Mouse (Mus musculus) neural tube, embryonic 14.5 days (tissue): ENCODE measurements around the gene 1110002E22Rik. TPM values are rescaled to one million over a fixed set of nuclear protein-coding genes. Genes with fewer than 3 reads are reported as not detected.
A peak's percentile ranks its signal among the peaks of the same experiment; 100 is the strongest.

ENCODE experiments used
- ATAC-seq: fragments of 200-750 bp; cut with Nextera tagmentation; 2 replicates; pipeline ENCODE4 v1.8.0; 2017; ENCODE audit warnings: low read depth, mild to moderate bottlenecking, moderate TSS enrichment, moderate library complexity
- H3K27ac ChIP-seq: fragments of 300-500 bp; sonication (generic); 2 replicates; pipeline ENCODE4 v1.5.1; 2014; ENCODE audit warnings: low read depth, mild to moderate bottlenecking, control low read depth, low read length, moderate library complexity, mixed read lengths
- H3K27me3 ChIP-seq: fragments of 300-500 bp; sonication (generic); 2 replicates; pipeline ENCODE4 v1.6.1; 2014; ENCODE audit warnings: low read length; ENCODE audit not compliant: control insufficient read depth, insufficient read depth
- H3K36me3 ChIP-seq: fragments of 300-500 bp; sonication (generic); 2 replicates; pipeline ENCODE4 v1.6.1; 2014; ENCODE audit warnings: low read length, mixed read lengths; ENCODE audit not compliant: control insufficient read depth, insufficient read depth
- H3K4me1 ChIP-seq: fragments of 300-500 bp; sonication (generic); 2 replicates; pipeline ENCODE4 v1.6.1; 2014; ENCODE audit warnings: low read length; ENCODE audit not compliant: control insufficient read depth, insufficient read depth
- H3K4me2 ChIP-seq: fragments of 300-500 bp; sonication (generic); 2 replicates; pipeline ENCODE4 v1.6.1; 2014; ENCODE audit warnings: mild to moderate bottlenecking, low read depth, low read length, control low read depth
- H3K4me3 ChIP-seq: fragments of 300-500 bp; sonication (generic); 2 replicates; pipeline ENCODE4 v1.5.1; 2014; ENCODE audit warnings: low read depth, low read length, control low read depth, mixed read lengths
- H3K9ac ChIP-seq: fragments of 300-500 bp; sonication (generic); replicated peaks from 2 replicates; pipeline ENCODE4 v1.6.1; 2014; ENCODE audit warnings: low read depth, mild to moderate bottlenecking, control low read depth, low read length, mixed read lengths
- H3K9me3 ChIP-seq: fragments of 300-500 bp; sonication (generic); 2 replicates; pipeline ENCODE4 v1.6.1; 2016; ENCODE audit warnings: low read length; ENCODE audit not compliant: control insufficient read depth
- WGBS: fragments of 180-500 bp; shearing (Covaris S2); extraction: QIAGEN DNeasy Blood & Tissue Kit; methylation state at CpG from one replicate; pipeline ENCODE4 v1.1.7; 2014; 5-methylcytosine and 5-hydroxymethylcytosine counted together
- polyA plus RNA-seq: library from polyadenylated mRNA; unstranded; fragments of >200 nt; fragmentation: Nextera tagmentation; extraction: Ambion mirVana; gene quantifications from 2 replicates; pipeline ENCODE4 v1.2.1, GENCODE M21; 2014

1110002E22Rik gene
- polyA plus RNA-seq, 1 experiment from 2014 or later = 0.01 TPM

DNA sequence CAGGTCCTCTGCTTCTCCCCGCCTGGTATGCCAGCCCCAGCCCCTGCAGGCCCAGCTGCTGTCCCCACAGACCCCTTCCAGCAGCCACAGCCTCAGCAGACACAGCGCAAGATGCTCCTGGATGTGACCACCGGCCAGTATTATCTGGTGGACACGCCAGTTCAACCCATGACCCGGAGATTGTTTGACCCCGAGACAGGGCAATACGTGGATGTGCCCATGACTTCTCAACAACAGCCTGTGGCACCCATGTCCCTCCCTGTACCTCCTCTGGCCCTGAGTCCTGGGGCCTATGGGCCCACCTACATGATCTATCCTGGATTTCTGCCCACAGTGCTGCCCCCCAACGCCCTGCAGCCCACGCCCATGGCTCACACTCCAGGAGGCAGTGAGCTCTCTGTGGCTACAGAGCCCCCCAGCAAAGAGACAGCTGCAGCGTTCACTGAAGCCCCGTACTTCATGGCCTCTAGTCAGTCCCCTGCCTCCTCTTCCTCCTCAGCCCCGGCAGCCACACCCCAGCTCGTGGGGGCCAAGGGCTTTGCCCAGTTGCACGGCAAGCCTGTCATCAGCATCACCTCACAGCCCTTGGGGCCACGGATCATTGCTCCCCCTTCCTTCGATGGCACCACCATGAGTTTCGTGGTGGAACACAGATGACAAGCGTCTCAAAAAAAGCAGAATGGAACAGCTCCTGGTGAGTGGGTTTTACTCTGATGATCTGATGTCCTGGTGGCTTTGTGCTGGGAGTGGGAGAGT, 5.1 kb downstream of the 1110002E22Rik start:
- Histone ChIP-seq H3K4me1 (no peaks in the 10 kb centered on the region), H3K27me3 (no peaks in the 10 kb centered on the region), H3K9me3 (no peaks in the 10 kb centered on the region), H3K4me2 (no peak overlapping the region), H3K4me3 (no peak overlapping the region), H3K9ac (no peak overlapping the region), H3K36me3 (no peaks in the 10 kb centered on the region), H3K27ac (no peak overlapping the region)
- WGBS = 79% methylated on average over 18 of the region's 18 CpGs
- no peak for ATAC-seq

DNA sequence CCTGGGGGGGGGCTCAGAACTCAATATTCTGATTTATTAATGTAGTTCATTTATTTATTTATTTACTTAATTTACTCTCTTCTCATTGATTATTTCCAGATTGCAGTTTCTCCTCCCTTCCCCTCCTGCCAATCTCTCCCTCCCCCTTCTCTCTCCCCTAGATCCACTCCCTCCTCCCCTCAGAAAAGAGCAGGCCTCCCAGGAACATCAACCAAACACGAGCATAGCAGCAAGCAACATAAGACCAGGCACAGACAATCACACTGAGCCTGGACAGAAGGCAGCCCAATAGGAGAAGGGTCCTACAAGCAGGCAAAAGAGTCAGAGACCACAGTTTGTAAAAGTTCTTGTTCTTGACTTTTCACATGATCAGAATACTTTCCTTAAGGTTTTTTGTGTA, 6.2 kb downstream of the 1110002E22Rik start:
- H3K27me3 ChIP-seq = no peaks in the 10 kb centered on the region
- H3K4me1 ChIP-seq = no peaks in the 10 kb centered on the region
- H3K27ac ChIP-seq = no peak overlapping the region
- no peaks in the 10 kb centered on the region for H3K36me3 ChIP-seq
- H3K9me3 ChIP-seq = no peaks in the 10 kb centered on the region
- WGBS = 4% methylated on average over 1 of the region's 1 CpGs
- no peak overlapping the region for H3K9ac ChIP-seq
- ATAC-seq = no peak
- H3K4me2 ChIP-seq = no peak overlapping the region
- no peak overlapping the region for H3K4me3 ChIP-seq

DNA sequence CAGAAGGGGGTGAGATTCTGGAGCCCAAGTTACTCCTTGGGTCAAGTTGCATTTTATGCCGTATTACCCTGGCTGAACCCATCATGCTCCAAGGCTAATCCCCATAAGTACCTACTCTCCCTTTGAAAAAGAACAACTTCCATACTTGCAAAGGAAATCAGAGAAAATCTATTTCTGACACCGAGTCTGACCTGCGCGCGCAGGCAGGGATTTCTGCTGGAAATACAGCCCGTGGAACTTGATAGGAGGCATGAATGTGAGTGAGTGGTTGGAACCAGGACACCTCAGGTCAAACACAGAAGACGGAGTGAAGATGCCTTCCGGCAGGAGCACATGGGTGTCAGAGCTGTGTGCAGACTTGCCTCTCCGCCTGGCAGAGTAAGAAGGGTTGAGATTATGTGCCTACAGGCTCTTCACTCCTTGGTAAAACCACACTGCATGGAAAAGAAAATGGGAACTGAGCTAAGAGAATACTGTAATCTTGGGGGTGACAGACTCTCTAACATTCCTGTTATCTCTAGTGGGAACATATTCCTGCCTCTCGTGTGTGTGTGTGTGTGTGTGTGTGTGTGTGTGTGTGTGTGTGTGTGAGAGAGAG, 6.7 kb downstream of the 1110002E22Rik start:
- ATAC-seq = no peak
- Histone ChIP-seq H3K9me3 (no peaks in the 10 kb centered on the region), H3K9ac (no peak overlapping the region), H3K4me3 (no peak overlapping the region), H3K36me3 (no peaks in the 10 kb centered on the region), H3K4me1 (no peaks in the 10 kb centered on the region), H3K4me2 (no peak overlapping the region), H3K27me3 (no peaks in the 10 kb centered on the region), H3K27ac (no peak overlapping the region)
- WGBS = 93% methylated on average over 10 of the region's 10 CpGs

DNA sequence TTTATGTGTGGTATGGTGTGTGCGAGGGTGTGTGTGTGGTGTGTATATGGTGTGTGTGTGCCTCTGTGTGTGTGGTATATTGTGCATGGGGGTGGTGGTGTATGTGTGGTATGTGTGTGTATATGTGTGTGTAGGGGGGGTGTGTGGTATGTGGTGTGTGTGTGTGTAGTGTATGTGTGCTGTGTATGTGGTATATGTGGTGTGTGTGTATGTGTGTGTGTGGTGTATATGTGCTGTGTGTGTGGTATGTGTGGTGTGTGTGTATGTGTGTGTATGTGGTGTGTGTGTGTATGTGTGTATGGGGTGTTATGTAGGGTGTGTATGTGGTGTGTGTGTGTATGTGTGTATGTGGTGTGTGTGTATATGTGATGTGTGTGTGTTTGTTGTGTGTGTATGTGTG, 9.4 kb downstream of the 1110002E22Rik start:
- Histone ChIP-seq H3K36me3 (no peaks in the 10 kb centered on the region), H3K9me3 (no peaks in the 10 kb centered on the region), H3K4me3 (no peak overlapping the region), H3K4me2 (no peak overlapping the region), H3K4me1 (no peaks in the 10 kb centered on the region), H3K9ac (no peak overlapping the region), H3K27ac (no peak overlapping the region), H3K27me3 (no peaks in the 10 kb centered on the region)
- WGBS = 100% methylated on average over 1 of the region's 1 CpGs
- no peak for ATAC-seq

DNA sequence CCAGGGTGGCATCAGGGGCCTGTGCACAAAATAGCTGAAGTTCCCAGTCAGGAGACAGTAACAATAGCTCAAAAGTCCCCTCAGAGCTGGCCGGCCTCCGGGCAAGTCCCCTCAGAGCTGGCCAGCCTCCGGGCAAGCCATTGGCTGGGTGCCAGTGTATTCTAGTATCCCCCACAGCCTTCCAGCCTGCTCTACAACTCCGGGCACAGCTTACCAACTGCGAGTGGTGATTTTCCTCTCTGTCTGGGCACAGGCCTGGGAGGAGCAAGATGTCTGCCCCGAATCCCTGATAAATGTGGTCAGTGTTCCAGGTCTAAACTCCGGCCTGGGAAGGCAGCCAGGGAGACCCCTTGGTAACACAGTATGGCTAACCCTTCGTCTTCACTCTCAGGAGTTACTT, 10.4 kb downstream of the 1110002E22Rik start:
- Histone ChIP-seq H3K9ac (no peak overlapping the region), H3K27ac (no peak overlapping the region), H3K36me3 (no peaks in the 10 kb centered on the region), H3K4me3 (no peak overlapping the region), H3K4me2 (no peak overlapping the region), H3K9me3 (no peaks in the 10 kb centered on the region), H3K27me3 (no peaks in the 10 kb centered on the region), H3K4me1 (no peaks in the 10 kb centered on the region)
- 54% methylated on average over 8 of the region's 8 CpGs for WGBS
- ATAC-seq = peak; percentile 82; the same call in 1 of the 2 replicates

DNA sequence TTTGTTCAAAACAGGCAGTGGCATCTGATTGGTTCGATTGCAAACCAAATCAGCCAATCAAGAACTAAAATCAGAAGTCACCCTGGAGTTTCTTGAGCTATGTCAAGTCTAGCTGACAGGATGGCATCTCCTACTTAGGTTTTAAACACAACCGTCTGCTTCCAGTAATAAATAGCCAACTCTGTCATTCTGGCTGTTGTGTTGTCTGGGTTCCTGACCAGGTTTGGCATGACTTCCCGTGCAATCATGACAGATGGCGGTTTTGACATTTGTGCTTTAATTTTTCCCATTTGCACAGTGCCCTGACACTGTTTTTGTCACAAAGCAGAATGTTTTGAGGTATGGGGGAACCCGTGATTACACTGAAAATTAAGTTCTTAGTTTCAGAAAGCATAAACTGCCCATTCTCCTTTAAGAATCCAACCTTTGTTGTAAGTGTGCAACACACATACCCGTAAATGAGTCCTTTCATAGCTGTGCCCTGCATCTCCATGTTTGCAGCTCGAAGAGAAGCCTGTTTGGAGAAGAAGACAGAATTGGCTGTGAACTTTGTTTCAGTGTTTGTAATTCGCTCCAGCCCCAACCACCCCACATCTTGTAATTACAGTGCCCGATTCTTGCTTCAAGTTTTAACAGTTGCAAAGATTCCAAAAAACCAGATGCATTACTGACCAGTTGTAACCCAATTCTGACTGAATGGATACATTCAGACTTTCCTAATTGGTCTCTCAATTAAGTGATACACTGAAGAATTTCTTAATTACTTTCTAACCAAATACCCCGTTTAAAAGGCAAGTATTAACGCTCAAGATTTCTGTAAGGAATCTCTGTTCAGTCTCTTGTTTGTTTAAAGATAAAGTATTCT, 12.9 kb downstream of the 1110002E22Rik start:
- 84% methylated on average over 11 of the region's 11 CpGs for WGBS
- no peak overlapping the region for H3K4me3 ChIP-seq

DNA sequence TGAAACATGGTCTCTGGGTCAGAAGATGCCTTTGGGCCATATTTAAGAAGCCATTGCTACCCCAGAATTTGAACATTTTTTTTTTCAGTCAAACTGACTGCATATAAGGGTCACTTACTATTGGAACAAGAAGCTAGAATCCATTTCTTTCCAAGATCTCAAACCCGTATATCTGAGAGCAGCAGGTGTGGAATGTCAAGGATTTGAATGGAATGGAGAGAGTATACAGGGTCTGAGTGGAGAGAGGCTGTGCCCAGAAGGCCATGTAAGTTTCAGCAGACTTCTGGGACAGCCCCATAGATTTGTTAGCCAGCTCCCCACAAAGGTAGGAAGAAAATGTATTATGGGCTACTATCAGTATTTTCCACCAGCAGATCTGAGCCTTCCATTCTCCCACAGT, 13.8 kb downstream of the 1110002E22Rik start:
- WGBS = 92% methylated on average over 1 of the region's 1 CpGs

More for the DNA sequence above, 12.9 kb downstream of the 1110002E22Rik start:
- H3K4me2 ChIP-seq = no peak overlapping the region
- no peaks in the 10 kb centered on the region for H3K27me3 ChIP-seq
- no peak overlapping the region for H3K9ac ChIP-seq
- ATAC-seq = no peak
- no peaks in the 10 kb centered on the region for H3K36me3 ChIP-seq
- no peak overlapping the region for H3K27ac ChIP-seq
- H3K4me1 ChIP-seq = no peaks in the 10 kb centered on the region
- H3K9me3 ChIP-seq = no peaks in the 10 kb centered on the region

DNA sequence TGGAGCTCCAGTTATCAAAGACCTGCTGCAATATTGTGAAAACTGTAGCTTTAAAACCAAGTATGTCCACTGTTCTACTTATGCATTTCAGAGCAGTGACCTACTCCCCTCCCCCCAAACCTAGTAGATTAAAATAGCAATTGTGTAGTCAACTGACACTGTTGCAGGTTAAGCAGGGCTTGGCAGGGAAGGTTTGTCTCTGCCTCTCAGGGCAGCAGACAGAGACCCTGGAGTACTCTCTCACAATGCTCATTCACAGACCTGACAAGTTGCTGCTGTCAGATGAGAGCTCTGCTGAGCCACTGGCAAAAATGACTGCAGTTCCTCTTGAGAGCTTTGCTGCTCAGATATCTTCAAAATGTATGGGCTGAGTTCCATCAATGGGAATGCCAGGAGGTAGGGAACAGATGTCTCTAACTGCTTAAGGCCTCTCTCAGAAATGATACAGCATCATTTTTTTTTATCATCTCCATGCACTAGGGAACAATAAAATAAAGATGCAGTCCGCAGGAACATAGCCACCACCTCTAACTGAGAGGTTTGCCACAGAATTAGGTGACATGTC, 18.3 kb downstream of the 1110002E22Rik start:
- H3K4me3 ChIP-seq = no peak overlapping the region
- H3K4me1 ChIP-seq = no peaks in the 10 kb centered on the region
- no peak overlapping the region for H3K4me2 ChIP-seq
- no peaks in the 10 kb centered on the region; the same call in 1 of the 2 replicates for H3K27me3 ChIP-seq
- 60% methylated on average over 1 of the region's 1 CpGs for WGBS
- no peaks in the 10 kb centered on the region for H3K9me3 ChIP-seq
- no peak for ATAC-seq
- H3K36me3 ChIP-seq = no peaks in the 10 kb centered on the region
- no peak overlapping the region for H3K27ac ChIP-seq
- no peak overlapping the region for H3K9ac ChIP-seq

More for the DNA sequence above, 13.8 kb downstream of the 1110002E22Rik start:
- no peaks in the 10 kb centered on the region for H3K4me1 ChIP-seq
- no peak overlapping the region for H3K27ac ChIP-seq
- H3K4me2 ChIP-seq = no peak overlapping the region
- H3K27me3 ChIP-seq = no peaks in the 10 kb centered on the region
- H3K9ac ChIP-seq = no peak overlapping the region
- H3K9me3 ChIP-seq = no peaks in the 10 kb centered on the region
- ATAC-seq = no peak
- no peak overlapping the region for H3K4me3 ChIP-seq
- no peaks in the 10 kb centered on the region for H3K36me3 ChIP-seq
